Mouse (Mus musculus) cerebellum, adult 8-10 months (tissue): ENCODE measurements at regions not wholly inside any gene's neighbourhood (a gene's known extent, or its start where the extent isn't known, plus 50 kb on each side); places are given as distances from the start of the nearest gene placed in this dataset.
A peak's percentile ranks its signal among the peaks of the same experiment; 100 is the strongest.

Experiments used
- DNase-seq: peaks from one replicate; pipeline ENCODE4 v3.0.0; 2022

DNA sequence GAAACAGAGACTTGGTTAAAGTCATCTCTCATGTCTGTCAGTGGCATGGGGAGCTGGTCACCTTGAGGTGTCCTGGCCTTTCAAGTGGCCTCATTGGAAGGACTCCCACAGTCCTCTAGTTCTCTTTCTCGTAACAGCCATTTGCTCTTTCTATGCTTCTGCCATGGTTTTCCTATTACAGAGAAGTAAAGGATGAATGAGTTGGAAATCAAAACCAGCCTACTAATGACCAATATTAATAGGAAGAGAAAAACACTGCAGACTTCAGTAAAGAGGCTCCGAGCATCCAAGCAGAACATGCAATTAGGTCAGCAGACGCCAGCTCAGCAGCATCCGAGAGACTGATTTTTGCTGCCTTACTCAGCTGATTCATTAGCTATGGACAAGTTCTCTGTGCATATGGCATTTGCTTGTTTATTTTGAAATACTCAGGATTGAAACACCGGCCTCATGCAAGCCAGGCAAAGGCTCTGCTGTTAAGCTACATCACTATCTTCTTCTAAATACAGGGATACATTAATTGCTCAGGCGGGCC is 377.4 kb upstream of the Camk1g start:
- DNase-seq = peak; percentile 29

DNA sequence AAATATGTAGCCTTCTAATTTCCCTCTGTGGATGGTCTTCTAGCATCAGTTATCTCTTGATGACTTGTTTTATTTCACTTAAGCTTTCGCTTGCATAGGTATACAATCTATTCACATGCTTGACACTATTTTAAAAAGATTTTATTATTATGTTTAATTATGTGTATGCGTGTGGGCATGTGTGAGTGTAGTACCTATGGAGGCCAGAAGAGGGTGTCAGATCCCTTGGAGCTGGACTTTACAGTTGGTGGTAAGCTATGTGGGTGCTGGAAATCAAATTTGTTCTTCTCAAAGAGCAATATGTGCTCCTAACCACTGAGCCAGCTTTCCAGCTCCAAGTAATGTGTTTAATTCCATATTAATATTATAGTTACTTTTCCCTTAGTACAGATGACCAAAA is 372.6 kb upstream of the Camk1g start:
- DNase-seq = no peak

DNA sequence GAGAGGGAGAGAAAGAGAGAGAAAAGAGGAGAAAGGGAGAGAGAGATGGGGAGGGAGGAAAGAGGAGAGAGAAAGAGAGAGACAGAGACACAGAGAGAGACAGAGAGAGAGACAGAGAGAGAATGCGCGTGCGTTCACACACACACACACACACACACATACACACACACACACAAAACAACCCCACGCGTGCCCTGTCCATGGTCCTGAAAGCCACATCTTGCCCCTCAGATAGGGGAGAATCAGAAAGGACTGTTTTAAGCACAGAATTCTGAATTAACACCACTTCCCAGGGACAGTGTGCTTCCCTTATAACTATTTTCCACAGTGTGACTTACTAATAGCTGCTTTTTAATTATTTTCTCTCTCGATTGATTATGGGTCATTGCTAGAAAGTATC is 368.7 kb upstream of the Camk1g start:
- no peak for DNase-seq

DNA sequence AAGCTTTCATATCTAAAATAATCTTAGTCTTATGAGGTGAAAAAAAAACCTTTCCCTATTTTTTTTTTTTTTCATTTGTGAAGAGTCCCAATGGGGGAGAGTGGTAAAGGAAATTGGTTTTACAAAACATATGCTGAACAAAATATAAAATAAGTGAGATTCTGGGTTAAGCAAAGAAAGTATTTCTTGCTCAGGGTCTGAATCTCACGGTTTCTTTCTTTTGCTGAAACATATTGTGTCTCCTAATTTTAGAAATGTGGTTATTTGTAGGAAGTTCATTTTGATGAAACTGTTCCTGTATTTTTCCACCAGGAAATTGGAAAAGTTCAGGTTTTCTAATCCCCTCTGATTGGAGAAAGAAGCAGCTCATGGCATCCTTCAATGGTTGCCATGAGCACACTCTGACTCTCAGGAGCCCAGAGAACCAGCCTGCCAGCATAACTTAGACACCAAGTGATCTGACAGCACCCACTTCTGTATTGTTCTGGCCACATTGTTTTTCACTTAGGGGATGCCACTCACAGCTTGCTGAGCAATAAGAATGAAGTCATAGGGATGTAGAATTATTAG is 365.9 kb upstream of the Camk1g start:
- no peak for DNase-seq

DNA sequence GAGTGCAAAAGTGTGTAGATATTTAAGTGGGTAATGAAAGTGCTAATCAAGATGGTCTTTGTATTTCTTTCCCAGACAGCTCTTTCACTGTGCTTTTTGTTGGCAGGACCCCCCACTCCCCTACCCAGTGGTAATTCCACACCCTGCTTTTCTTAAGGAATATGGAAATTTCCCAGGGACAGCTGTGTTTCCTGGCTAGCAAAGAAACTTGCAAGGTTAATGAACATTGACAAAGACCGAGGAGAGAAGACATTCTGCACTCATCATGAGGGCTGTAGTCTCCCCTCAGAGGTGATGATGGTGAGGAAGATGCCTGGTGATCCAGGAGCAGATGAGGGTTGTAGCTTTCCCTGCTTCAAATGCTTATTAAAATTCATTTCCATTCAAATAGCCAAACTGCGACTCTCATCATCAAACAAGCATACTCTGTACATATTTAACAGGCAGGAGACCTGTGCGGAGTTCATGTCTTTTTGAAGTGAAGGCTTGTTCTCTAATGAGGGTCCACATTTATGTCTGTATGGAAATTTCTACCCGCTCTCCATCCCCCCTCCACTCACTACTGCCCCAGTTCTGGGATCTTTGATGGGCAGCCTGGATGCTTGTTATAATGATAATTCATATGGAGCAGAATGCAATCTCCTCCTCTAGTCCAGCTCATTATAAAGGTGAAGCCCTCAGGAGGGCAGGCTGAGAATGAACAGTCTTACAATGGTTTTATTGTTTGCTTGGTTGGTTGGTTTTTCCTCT is 364.1 kb upstream of the Camk1g start:
- DNase-seq = no peak

DNA sequence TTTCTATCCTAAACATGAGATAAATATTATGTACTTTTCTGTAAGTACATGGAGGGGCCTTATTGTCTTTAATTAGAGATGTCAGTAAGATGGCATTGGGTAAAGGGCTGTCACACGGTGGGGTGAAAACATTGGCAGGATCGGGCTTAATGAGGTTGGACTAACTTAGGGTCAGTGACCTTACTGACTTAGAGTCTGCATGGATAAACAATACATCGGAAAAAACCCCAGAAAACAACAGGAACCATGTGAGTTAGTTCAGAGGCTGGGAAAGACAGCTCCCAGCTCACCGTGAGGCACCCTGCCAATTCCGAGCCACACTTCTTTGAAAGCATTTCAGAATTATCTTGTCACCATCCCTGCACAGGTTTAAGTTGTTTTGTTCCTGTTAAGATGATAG is 363.3 kb upstream of the Camk1g start:
- DNase-seq = no peak

DNA sequence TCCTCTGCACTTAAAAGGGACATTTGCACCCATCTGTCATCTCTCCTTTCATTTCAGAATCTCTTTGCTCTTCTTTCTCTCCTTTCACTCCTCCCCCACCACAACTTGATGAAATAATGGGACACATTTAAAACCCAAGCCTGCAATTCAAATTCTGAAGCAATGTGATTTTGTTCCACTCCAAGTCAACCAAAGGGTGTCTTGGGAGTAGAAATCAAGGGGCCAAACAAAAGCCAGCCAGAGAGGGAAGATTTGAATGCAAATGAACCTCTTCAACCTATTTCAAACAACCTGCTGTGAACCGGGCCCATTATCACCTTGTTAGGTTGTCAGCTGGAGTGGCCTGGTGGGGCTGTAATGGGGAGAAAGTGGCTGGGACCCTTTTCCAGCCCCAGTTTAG is 362.0 kb upstream of the Camk1g start:
- DNase-seq = no peak

DNA sequence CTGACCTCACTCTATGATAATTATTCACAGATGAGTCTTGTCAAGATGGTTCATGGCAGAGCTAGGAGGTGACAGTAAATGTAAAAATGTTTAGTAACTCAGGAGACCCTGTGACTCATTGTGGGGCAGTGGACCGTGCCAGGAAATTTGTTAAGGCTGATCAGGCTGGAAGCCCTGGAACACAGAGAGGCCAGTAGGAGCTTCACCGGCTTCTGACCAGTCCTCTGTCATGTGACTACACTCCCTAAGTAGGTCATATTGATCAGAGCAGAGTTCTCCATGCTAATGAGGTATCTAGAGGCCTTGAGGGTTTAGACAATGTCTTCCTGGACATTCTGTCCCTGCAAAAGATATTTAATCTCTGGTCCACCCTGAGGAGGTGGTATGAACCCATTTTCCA is 351.8 kb upstream of the Camk1g start:
- DNase-seq = no peak

DNA sequence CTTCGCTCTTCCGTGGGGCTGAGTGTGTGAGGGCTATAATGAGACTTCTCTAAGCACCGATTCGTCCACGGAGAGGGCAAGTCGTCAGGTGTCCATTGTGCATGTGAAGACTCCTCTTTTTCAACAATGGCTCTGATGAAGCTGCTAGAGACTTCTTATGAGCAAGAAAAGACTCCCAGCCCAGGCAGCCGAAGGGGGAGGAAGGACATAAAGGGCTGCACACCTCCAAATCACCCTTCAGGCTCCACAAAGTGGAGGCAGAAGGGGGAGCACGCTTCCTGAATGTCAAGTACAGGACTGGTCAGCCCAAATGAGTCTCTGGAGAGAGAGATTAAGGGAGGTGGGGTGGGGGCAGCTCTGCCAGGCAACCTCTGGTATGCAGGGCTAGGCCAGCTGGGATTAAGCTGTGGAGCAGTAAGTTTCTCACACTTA is 350.3 kb upstream of the Camk1g start:
- no peak for DNase-seq

DNA sequence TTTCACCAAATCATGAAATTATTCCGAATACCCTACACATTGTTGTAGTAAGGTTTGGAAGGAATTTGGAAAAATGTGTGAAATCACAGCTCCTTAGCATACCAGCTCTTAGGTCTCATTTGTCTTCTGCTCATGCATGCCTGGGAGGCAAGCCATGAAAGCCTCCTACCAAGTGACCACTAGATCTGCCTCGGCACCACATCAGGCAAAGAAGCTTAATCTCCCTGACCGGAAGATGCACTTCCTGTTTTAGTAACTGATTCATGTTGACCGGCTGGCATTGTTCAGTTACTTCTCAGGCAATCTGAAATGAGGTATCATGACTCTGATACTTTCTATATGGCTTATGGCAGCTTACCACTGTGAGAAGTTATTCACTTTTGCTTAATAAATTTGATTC is 345.2 kb upstream of the Camk1g start:
- DNase-seq = no peak

DNA sequence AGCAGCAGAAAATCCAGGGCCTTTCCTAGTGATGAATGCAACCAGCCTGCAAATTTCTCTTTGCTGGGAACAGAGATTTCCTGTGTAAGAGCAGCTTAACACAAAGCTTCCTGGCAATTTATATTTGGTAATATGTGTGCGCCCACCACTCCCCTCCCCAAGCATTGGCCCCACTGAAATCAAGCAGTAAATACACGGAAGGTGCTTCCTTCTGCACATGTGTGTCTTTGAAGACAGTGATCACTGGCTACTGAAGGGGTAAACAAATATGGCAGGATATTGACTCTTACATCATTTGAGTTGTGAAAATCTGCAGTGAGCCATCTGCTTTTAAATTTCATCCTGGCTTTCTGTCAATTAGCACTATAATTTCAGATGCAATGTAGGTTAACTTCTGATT is 344.5 kb upstream of the Camk1g start:
- DNase-seq = no peak

DNA sequence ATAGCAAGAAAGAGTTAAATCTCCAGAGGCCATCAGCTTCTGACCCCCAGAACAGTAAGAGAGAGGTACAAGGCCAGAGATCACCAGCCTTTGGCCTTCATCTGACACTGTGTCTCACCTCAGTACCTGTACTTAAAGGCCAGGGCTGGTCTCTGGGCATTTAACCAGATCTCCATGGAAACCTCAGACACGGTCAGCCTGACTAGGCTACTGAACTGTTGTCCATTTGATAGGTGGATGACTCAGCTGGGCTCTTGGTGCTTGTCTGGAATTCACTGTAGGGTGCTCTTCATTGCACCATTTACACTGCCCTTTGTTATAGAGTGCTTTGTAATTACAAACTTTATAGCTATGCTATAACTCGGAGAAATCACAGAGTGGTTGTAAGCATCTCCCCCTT is 335.1 kb upstream of the Camk1g start:
- no peak for DNase-seq

DNA sequence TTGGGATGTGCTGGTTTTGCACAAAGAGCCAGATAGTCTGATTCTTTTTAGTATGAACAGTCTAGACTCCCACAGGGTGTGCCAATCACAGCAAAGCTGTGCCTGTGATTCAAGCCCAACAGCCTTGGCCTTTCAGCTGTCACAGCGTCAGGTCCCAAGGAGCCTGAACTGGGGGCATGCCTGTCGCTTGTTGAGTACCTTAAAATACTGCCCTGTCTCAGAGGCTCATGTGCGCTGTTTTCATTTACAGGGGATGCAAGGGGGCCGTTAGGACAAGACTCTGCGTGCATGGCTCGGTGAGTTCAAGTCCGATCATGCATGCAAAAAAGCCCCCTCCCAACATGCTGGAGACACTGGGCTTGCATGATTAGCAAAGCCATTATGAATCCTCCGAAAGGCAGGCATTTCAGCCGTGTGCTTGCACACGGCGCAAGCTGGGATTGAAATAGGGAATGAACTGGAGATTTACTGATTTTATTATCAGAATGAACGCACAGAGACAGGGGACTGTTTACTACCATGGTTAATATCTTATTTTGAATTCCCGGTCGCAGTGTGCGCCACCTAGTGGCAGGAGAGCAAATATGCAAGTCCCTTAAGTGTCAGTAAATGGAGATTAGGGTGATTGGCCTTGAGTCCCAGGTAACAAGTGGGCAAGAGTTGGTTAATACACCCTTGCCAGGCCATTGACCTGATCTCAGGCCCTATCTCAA is 332.8 kb upstream of the Camk1g start:
- peak; percentile 56 for DNase-seq

DNA sequence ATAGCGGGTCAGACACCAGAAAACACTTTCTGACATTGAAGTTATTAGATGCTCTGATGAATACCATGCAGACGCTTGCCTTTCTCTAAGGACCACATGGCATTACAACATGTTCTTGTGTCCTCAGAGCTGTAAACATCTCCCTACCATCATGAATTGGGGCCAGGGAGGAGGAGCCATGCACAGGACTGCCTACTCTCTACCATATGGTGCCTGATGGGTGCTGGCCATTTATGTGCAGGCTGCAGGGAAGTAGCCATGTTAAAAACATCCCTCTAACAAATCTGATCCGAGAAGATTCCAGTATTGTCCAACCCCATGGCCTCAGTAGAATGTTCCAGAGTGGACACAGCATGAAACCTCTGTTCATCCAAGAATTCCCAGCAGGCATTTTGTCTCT is 330.1 kb upstream of the Camk1g start:
- DNase-seq = no peak

DNA sequence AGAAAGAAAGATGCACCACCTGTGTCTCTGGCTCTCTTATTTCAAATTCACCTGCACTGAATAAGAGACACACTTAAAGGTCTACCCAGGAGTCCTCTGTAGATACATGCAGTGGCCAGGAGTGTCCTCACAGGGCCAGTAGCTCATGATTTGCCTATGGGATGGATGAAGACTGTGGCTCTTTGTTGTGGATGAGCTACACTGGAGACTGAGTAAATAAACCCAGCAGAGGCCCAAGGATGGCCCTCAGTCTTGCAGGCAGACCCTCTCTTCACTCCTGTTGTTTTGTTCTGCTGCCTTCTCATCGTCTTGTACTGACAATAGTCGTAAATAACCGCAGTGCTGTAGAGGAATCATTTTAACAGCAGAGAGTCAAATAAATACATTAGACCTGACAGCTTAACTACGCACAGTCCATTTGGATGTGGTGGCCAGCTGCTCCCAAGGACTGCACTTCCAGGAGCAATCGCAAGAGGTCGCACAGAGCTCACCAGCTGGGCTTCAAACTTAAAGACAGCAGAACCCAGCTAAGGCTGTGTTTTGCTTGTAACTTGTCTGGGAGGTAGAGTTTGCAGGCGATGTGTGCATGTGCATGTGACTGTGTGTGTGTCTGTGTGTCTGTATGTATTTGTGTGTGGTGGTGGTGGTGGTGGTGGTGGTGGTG is 328.6 kb upstream of the Camk1g start:
- DNase-seq = peak; percentile 81

DNA sequence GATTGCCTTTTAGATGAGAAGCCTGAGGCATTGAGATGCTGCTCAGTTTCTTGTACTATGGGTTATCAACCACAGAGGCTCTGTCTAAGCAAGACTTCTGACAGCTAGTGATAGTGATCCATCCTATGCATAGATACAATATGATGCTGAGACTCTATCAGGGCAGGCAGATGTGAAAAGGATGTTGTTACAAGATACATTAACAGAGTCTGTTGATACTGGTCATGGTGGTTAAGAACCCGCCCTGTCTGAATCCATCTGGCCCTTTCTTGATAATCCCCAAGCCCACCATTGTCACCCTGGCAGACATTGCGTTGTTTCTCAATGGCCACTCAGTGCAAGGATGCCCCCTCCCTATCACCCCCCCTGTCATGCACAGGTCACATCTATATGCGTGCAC is 327.8 kb upstream of the Camk1g start:
- no peak for DNase-seq

DNA sequence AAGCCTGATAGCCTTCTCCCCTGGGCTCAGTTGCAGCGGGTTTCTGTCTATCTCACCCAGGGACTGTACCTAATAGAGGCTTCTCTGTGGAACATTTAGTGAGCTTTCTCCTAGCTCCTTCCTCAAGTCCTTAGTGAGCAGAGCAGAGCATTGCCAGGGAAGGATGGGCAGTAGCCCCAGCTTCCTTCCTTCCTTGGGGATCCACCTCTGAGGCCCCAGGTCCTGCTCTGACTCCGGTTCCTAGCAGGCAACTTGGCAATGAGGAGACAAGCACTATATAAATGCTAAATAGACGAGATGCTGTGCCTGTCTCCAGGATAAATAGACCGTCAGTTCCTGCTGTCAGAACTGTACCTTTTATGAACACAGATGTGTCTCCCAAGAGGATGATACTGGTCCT is 326.9 kb upstream of the Camk1g start:
- DNase-seq = no peak

DNA sequence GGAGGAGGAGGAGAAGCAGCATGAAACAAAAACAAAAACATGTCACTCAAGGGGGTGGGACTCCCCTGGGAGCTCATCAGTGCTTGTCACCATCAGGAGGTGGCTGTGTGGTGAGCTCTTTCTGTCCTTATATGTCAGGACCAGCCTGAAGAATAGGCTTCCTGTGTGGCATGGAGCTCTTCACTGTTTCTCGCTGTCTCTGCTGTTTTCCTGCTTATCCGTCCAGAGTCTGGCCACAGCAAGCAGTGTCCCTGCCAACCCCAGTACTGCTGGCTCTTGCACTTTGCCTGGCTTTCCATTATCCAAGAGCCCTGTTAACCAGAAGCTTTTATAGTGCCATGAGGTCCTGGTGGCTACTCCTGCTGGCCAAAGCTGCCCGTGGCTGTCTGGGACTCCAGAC is 322.9 kb upstream of the Camk1g start:
- DNase-seq = no peak

DNA sequence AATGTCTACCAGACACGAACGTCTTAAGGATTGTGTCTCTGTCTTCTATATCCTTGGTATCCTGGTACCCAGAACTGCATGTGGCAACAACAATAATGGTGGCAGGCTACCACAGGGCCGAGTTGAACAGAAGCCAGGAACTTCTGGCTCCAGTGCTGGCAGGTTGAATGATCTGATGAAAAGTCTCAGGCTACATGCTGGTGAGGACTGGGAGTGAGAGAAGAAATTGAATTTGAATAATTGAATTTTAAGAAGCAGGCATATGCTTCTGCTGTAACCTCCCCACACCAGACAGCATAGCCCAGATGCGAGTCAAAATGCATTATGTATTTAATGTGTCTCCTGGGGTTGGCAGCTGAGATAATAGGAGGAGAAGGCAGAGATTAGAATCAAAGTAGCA is 319.5 kb upstream of the Camk1g start:
- no peak for DNase-seq

DNA sequence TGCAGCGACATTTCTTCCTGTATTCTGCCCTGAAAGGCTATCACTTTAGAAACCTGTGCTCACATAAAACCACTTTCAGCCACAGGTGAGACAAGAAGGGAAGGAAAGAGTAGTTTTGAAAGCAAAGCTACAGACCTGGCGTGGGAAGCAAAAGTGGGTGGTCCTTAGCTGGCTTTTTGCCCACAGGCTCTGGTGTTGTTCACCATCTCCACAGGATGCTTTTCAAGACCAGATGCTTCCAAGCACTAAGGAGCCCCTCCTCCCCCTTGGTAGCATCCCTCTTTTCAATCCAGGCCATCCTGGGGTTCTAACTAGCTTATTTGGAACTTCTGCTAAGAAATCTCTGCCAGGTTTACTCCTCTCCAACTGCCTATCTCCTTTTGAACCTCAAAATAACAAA is 312.8 kb upstream of the Camk1g start:
- DNase-seq = no peak

DNA sequence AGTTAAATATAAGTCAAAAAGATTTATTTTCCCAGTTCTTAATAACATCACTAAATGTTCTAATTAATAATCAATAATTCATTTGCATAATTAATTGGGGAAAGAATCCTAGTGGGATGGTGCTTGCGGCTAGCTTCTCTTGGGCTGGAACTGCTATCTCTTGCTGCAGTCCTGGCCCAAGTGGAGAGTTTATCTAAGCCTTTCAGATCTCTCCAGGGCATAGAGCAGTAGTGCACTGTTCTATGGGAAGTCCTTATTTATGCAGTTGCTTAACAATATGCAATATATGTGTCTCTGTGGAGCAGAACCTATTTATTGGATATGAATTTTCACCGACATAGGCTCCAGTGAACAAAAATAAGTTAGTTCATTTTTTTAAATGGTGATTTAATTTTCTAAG is 308.4 kb upstream of the Camk1g start:
- DNase-seq = no peak

DNA sequence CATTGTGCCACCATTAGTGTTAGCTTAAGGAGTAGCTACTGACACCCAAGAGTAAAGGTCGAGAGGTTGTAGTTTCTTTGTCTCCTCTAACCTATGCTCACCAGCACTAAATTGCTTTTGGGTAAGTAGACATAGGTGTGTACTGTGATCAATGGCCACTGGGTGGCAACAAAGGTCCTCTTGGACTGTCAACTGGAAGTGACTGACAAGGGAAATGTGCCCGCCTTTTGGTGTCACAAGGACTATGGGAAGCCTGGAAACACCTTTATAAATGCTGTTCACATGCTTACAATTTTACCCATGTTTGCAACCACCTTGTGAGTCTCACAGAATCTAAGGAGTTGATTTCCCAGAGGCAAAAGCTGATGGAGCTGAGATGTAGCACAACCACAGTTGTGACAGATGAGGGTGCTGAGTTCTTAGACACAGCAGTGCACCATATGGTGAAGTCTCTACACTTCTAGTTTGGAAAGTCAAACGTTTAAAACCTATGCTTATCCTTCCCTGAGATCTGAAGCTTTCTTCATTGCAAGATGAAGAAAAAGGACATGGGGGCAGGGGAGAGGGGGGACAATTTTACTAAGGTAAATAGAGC is 303.2 kb upstream of the Camk1g start:
- DNase-seq = peak; percentile 25

DNA sequence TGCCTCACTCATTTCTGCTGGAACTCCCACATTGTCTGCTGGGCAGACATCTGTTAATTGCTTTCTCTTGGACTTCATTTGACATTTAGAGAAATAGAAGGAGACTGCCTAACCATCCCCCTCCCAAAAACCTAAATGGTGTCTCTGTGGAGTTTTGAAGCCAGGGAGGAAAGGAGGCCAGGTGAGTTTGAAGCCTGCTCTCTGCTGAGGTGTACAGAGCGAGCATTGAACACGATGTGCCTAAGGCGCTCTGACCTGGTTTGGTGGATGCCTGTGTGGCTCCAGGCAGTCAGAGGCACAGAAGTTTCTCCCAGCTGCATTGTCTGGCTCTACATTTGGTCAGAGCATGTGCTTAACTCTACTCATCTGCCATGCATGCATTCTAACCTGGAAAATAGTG is 302.6 kb upstream of the Camk1g start:
- DNase-seq = no peak
